Mouse (Mus musculus): ENCODE measurements around the gene Rabgap1l.

DNA sequence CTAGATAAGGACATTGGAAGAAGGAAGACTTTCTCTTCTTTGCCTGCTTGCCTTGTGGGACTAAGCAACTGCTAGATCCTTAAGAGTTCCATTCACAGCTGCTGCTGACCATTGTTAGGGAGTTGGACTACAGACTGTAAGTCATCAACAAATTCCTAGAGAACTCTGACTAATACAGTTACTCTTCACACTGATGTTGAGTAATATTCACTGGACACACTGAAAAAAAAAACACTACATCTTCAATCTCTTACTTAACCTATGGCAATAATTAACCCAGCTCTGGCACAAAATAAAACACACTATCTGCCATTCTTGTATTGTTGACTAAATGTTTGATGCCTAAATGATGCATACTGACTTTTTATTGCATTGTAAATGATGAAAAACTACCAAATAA is 565.2 kb downstream of the Rabgap1l start:
- TF ChIP-seq GATA1 (IDR thresholded peaks at IDR 0.05; ENCODE audit: borderline replicate concordance, low read length) (no peak), CTCF (IDR thresholded peaks at IDR 0.05; ENCODE audit: low read depth, low read length) (no peak)

Data from G1E (cell line).